Mouse (Mus musculus): ENCODE data around the gene Xlr.
"Not testable (repeated sequence)": the region's sequence is repeated elsewhere in the genome, so short reads cannot be mapped to it uniquely, and the experiment has no call there.

Xlr gene

DNA sequence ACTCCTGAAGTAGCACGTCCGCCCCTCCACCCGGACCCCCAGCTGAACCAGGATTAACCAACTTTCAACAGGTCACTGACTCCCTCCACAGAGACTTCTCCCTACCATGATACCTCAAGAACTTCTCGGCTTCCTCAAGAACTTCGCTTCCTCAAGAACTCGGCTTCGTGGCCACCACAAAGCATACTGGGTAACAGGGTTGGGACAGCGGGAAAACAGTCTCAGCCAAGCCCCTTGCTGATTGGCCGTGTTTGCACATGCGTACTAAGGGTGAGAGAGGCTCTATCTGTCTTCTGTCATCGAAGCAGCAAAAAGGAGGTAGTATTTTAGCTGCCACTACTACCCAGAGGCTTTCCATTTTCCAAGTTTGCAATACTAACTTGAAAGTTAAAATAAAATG is at the start of gene Xlr:
Gene Xlr (minus strand): TSS at position 188 of the 400 bp plus-strand sequence.
- in situ Hi-C loops (cut with MboI, MseI): not testable (repeated sequence)

DNA sequence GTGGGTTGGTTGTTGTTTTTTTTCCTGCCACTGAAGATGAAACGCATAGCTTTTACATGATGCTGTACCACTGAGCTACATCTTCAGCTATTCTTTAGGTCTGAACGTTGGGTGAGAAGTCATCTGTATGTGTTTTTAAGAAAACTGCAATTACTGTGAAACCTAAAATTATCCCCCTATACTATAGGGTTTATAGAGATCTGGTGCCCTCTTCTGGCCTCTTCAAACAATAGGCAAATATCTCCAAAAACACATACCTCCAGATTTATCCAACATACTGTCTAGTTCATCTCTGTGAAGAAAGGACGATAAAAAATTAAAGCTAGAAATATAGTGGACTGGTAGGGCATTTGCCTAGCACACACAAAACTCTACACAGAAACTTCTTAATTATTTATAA is 1.6 kb upstream of the Xlr start:
- in situ Hi-C loops (cut with MboI, MseI): no loop called here

DNA sequence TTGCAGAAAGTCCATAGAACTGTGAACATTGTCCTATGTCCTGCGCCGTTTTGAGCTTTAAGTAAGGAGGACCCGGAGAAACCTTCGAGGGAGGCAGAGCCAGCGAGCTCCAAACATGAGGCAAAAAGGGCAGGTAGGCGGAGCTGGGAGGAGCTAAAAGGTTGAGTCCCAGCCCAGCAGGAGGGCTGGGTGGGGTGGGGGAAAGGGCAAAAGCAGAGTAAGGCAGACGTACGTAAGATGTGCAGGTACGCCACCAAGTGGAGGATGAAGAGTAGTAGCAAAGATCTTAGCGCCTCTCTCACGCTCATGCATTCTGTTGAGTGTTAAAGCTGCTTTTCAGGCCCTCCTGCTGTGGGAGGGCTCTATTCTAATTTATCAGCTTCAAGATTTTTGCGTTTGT is 21.2 kb downstream of the Xlr start, which contains the start of gene Zfp36l3:
Gene Zfp36l3 (minus strand): TSS at position 119 of the 400 bp plus-strand sequence.
- in situ Hi-C loops (cut with MboI, MseI): no loop called here

DNA sequence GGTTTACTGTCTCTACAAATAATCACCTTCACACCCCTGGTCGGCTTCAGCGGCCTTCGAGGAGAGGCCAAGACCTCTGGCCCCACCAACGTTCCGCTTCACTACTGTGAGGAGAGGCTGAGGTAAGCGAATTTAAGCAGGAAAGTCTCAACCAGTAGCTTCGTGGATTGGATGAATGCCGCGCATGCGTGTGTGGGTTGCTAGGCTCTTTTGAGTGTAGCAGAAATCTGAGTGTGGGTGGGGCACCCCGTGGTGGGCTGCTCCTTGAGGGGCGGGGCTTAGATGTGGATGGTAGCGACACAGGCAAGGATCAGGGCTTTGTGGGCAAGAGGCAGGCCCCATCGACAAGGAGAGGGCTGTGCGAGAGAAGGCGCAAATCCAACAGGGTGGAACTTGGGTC is 39.8 kb downstream of the Xlr start, which contains the start of gene 1700013H16Rik:
Gene 1700013H16Rik (minus strand): TSS at position 96 of the 400 bp plus-strand sequence.
- in situ Hi-C loops (cut with MboI, MseI): no loop called here

DNA sequence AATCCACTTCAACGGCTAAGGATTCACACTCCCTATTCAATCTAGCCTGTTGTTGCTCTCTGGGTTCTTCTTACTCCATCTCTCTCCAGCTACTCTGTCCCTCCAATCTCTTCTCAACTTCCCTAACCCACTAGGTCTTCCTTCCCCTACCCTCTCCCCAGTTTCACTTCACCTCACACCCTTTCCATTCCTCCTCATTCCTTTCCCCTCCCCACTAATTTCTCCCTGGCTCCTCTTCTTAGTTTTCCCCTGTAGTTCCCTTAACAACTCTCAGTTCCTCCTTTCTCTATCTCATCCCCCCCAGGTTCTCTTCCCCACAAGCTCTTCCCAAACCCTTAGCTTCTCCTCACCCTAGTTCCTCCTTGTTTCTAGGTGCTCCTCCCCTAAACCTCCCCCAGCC is 44.7 kb downstream of the Xlr start:
- in situ Hi-C loops (cut with MboI, MseI): no loop called here

DNA sequence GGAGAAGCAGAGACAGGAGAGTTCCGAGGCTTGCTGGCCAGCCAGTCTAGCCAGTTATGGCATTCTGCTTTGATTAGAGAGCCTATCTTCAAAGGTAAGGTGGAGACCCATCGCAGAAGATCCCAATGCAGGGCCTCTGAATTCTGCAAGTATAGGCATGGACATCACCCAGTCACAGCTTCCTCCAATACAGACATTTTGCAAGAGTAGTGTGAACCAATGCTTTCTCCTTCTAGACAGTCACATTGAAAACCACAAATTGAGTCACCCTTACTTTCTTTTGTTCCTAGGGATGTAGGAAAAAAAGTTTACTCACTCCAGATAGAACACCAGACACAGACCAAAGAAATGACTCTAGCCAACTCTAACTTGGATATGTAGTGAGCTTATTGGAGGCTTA is 68.5 kb downstream of the Xlr start:
- in situ Hi-C loops (cut with MboI, MseI): no loop called here
